Mouse (Mus musculus) liver, adult 2 months (tissue): ENCODE measurements at regions not wholly inside any gene's neighbourhood (a gene's known extent, or its start where the extent isn't known, plus 50 kb on each side); places are given as distances from the start of the nearest gene placed in this dataset.

Source experiments
- CTCF ChIP-seq: fragments of 200-500 bp; IDR thresholded peaks from 2 replicates; pipeline ENCODE4 v1.5.1; 2011; ENCODE audit warnings: low read depth, low read length, control low read depth
- POLR2A ChIP-seq: fragments of 200-500 bp; IDR thresholded peaks from 2 replicates; pipeline ENCODE4 v1.6.1; 2011; ENCODE audit warnings: low read length, control low read depth; ENCODE audit not compliant: insufficient read depth; ENCODE audit errors: extremely low read depth

DNA sequence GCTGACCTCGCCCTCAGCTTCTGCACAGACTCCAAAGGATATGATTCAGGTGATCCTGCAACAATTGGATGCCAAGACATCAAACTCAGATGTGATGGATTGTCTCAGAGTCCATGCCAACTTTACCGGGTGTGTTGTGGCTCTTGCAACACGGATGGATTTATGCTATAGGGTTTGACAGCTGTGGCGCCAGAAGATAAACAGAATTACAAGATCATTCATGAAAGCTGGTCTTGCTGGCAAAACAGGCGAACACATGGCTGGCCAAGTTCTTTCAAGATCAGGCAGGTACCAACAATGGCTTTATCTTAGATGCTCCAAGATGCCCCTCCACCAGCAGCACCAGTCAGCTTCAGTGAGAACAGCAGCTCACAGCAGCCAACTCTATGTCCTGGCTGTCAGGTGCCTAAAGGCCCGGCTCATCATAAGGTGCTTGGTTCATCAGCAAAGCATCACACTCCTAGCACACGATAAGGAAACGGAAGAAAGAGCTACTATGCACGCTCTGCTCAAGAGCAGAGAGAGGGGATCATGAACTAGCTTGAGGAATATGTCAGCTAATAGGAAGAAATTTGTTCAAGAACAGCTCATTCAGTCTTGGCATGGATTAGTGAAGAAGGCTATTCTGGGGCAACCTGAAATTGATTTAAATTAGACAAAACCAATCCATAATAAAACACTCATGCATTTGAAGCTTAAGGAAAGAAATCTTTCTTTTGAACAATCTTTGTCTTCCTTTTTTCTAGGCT lies 229.9 kb upstream of the Map3k1 start:
- TF ChIP-seq CTCF (no peak), POLR2A (no peak)
